In genomic region chr6:82940765-82941164, GRCm38 (mm10) we compare ENCODE assay signal across 22 mouse cellular contexts. TPM values are rescaled to one million over a fixed set of nuclear protein-coding genes. Genes with fewer than 3 reads are reported as not detected.
DNase-seq lines count a peak whose midpoint lies in the region; ATAC-seq lines count a peak whose summit lies in the region.
"Had no signal": no experiment of that assay in that cellular context is flagged by ENCODE, and none has a peak within 500 bp of the region (broad histone marks: within the 10 kb centered on the region; RNA-seq: fewer than 3 reads in every experiment).

No protein-coding gene starts in this region.

- peak; percentile 33 for DNase-seq in cerebellum, adult 9-10 months
- DNase-seq in cerebellum, adult 8-10 months = no peak
- peak; percentile 26 for DNase-seq in MEL-GATA-1-ER (ENCODE audit: extremely low read depth, low read depth)
- no peak for DNase-seq in gastrocnemius, postnatal 4 days (ENCODE audit: low spot score in 2 of 2)
- no peak for DNase-seq in left cerebral cortex, postnatal 14 days (ENCODE audit: low spot score in 2 of 2)
- DNase-seq: adrenal gland, adult 8-10 months; cerebellum, adult 9-11 months; forebrain, postnatal 0 days; kidney, adult 18-20 months; kidney, postnatal 25 days; liver, embryonic 13.5 days; lung, adult 18-20 months; lung, postnatal 4 days; midbrain, embryonic 14.5 days; right cerebral cortex, postnatal 4 days; thymus, adult 2 months had no signal

- intact Hi-C loops in left cerebral cortex, postnatal 14 days (cut with DNase I) = no loop called here

- peak; percentile 81 to 84 for ATAC-seq in hematopoietic stem cell, adult 5-6 weeks (replicated peaks in 1 of 2; ENCODE audit: insufficient read depth in 1 of 2, low FRiP score in 2 of 2, low TSS enrichment in 1 of 2, low read depth in 1 of 2, poor library complexity in 2 of 2, severe bottlenecking in 2 of 2)
- ATAC-seq in neutrophil, adult 5-6 weeks (ENCODE audit: extremely low read depth, insufficient number of reproducible peaks, low FRiP score, poor library complexity, severe bottlenecking) = peak; percentile 67; the same call in 1 of the 2 replicates
- no peak for ATAC-seq in monocyte, adult 5-6 weeks (replicated peaks; ENCODE audit: insufficient number of reproducible peaks, low FRiP score, low TSS enrichment, poor library complexity, severe bottlenecking)
- ATAC-seq: forebrain, postnatal 0 days; lung, postnatal 0 days had no signal

RNA-seq across cellular contexts. Expression of gene Sema4f, which starts 1.2 kb away (rescaled TPM):
- 0.13 and 0.55 TPM in 2 replicates for total RNA-seq in hematopoietic stem cell, adult 5-6 weeks (2017)
- total RNA-seq in neutrophil, adult 5-6 weeks (2017) = 0.58 and 1.5 TPM in 2 replicates
- total RNA-seq in gastrocnemius, postnatal 4 days (2021) = 1 to 10 TPM in 1 of 2 experiments, under 1 TPM in 1; 0.78 to 1.0 TPM
- not detected in 3 replicates for total RNA-seq in monocyte, adult 5-6 weeks (2017)
- total RNA-seq in left cerebral cortex, postnatal 14 days (2021) = 10 to 100 TPM; 44.5 to 45.6 TPM

RNA-seq across cellular contexts. Expression of gene M1ap, which starts 5.9 kb away (rescaled TPM):
- total RNA-seq in hematopoietic stem cell, adult 5-6 weeks (2017) = 1.2 and 2.6 TPM in 2 replicates
- total RNA-seq in neutrophil, adult 5-6 weeks (2017) = 1.1 and 2.1 TPM in 2 replicates
- total RNA-seq in gastrocnemius, postnatal 4 days (2021) = under 1 TPM in 1 of 2 experiments, not detected in 1; 0.88 TPM
- 1.8 TPM in 1 of 3 replicates, not detected in the others for total RNA-seq in monocyte, adult 5-6 weeks (2017)
- total RNA-seq in left cerebral cortex, postnatal 14 days (2021) = under 1 TPM in 1 of 2 experiments, not detected in 1; 0.23 TPM
- total RNA-seq: adrenal gland, adult 8-10 months; gastrocnemius, adult 8-10 months; layer of hippocampus, adult 2 months had no signal

Comparison
In these comparisons a context has a peak if more than half of its experiments do, and no peak if none do; other contexts are left out.
1. DNase-seq: peak in cerebellum, adult 9-10 months (single experiment) and MEL-GATA-1-ER (single experiment); none in cerebellum, adult 8-10 months (single experiment), gastrocnemius, postnatal 4 days (0 of 2) and left cerebral cortex, postnatal 14 days (0 of 2).
2. RNA of gene Sema4f, which starts 1.2 kb away (total RNA-seq): 44.5 to 45.6 TPM in left cerebral cortex, postnatal 14 days; 0.78 to 1.0 TPM in gastrocnemius, postnatal 4 days, 0.58 to 1.5 TPM in neutrophil, adult 5-6 weeks, 0.13 to 0.55 TPM in hematopoietic stem cell, adult 5-6 weeks and not detected in monocyte, adult 5-6 weeks; every median in the first group is over 10 times any median in the second.